Mouse (Mus musculus): ENCODE data around the gene Tdrd5.

- TF ChIP-seq EP300 (IDR thresholded peaks at IDR 0.05) = no peak
- no peak for TF ChIP-seq CTCF (IDR thresholded peaks at IDR 0.05)
These were observed 81.1 kb downstream of the Tdrd5 start for GRCm38 (mm10) chr1:156222205-156223000.

All from lung, postnatal 0 days (tissue).